Comparison of ENCODE assay signal across 25 mouse cellular contexts in the genomic region with DNA sequence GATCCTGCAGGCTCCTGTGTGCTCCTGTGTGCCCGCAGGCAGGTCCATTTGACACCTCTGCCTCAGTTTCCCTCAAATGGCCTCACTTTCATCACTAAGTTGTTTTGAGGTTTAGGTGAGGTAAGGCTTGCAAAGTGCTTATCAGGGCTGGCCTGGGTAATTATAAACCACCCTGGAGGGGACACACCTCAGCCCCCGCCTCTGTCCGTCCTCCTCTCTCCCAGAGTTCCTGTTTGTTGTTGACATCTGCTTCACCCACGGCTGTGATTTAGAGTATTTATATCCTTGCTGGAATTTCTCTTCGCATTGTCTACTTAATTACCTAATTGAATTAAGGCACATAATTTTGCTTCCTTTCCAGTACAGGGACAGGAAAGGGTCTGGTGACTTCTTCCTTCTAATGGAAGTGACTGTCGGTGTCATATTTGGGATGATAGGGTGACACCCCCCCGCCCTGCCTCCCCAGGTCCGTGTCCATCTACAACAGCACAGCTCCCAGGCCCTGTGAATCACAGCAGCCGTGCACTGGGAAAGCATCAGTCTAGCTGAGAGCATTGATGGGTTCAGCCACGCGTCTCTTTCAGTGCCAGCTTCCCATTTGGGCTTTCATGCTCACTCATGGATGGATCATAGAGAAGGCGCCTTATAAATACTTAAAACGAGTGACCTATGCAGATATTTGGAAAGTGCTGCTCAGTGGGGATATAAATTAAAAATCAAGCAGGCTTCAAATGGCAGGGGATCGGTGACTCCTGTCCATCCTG. TPM values are rescaled to one million over a fixed set of nuclear protein-coding genes. Genes with fewer than 3 reads are reported as not detected.
A peak's percentile ranks its signal among the peaks of the same experiment; 100 is the strongest.
DNase-seq lines count a peak whose midpoint lies in the region; ATAC-seq and TF ChIP-seq lines count a peak whose summit lies in the region.
"Had no signal": no experiment of that assay in that cellular context is flagged by ENCODE, and none has a peak within 500 bp of the region (broad histone marks: within the 10 kb centered on the region; RNA-seq: fewer than 3 reads in every experiment).

No protein-coding gene starts in this region.

- no peak overlapping the region for H3K9ac ChIP-seq in heart, embryonic 11.5 days (ENCODE audit: low read depth, low read length)
- H3K9ac ChIP-seq in heart, embryonic 16.5 days (ENCODE audit: low read length), result peak overlapping the region; percentile 50; the same call in 1 of the 2 replicates
- H3K9ac ChIP-seq: embryonic facial prominence, embryonic 15.5 days; forebrain, embryonic 15.5 days; kidney, embryonic 15.5 days; limb, embryonic 13.5 days; liver, embryonic 13.5 days; midbrain, embryonic 13.5 days had no signal

- TF ChIP-seq CTCF in gastrocnemius, adult 2 months (IDR thresholded peaks at IDR 0.05), result no peak

- peak overlapping the region; percentile 81 for H3K27ac ChIP-seq in gastrocnemius, adult 2 months
- H3K27ac ChIP-seq in heart, embryonic 11.5 days (ENCODE audit: low read depth, low read length), result peak overlapping the region; percentile 86; the same call in 1 of the 2 replicates
- peak overlapping the region; percentile 87 for H3K27ac ChIP-seq in heart, embryonic 16.5 days (ENCODE audit: low read length)
- H3K27ac ChIP-seq: embryonic facial prominence, embryonic 15.5 days; forebrain, embryonic 15.5 days; hindbrain, postnatal 0 days; kidney, embryonic 15.5 days; limb, embryonic 13.5 days; liver, embryonic 13.5 days; midbrain, embryonic 13.5 days; stomach, postnatal 0 days had no signal

- no peaks in the 10 kb centered on the region for H3K27me3 ChIP-seq in heart, embryonic 11.5 days (ENCODE audit: control insufficient read depth, insufficient read depth, low read length)
- H3K27me3 ChIP-seq in heart, embryonic 16.5 days (ENCODE audit: control insufficient read depth, insufficient read depth, low read length), result no peaks in the 10 kb centered on the region; the same call in 1 of the 2 replicates
- H3K27me3 ChIP-seq: embryonic facial prominence, embryonic 15.5 days; forebrain, embryonic 15.5 days had no signal

- no peak for DNase-seq in gastrocnemius, adult 2 months
- no peak for DNase-seq in gastrocnemius, postnatal 10 days
- DNase-seq in heart, adult 8-10 months (ENCODE audit: low spot score), result no peak
- DNase-seq in Muller cell, postnatal 12 days (ENCODE audit: inconsistent ontology term), result peak; percentile 54
- no peak for DNase-seq in layer of hippocampus, adult 9-11 months
- DNase-seq in frontal cortex, postnatal 10 days (ENCODE audit: low spot score in 2 of 2), result no peak
- DNase-seq: adrenal gland, postnatal 36 days; cerebellum, adult 11 months; cerebellum, adult 9-11 months; gastrocnemius, postnatal 36 days; liver, embryonic 13.5 days; lung, postnatal 10 days; right cerebral cortex, postnatal 14 days; thymus, adult 2 months; thymus, postnatal 4 days had no signal

- no peak for ATAC-seq in heart, embryonic 11.5 days (replicated peaks; ENCODE audit: insufficient number of reproducible peaks, low FRiP score, low TSS enrichment)
- ATAC-seq in heart, embryonic 16.5 days (replicated peaks; ENCODE audit: extremely low read depth, insufficient read depth, low FRiP score), result no peak
- ATAC-seq: forebrain, embryonic 15.5 days; intestine, embryonic 16.5 days; midbrain, embryonic 13.5 days had no signal

- intact Hi-C loops in gastrocnemius, adult 2 months (cut with DNase I), result no loop called here

- no peaks in the 10 kb centered on the region for H3K9me3 ChIP-seq in heart, embryonic 11.5 days (replicated peaks; ENCODE audit: control insufficient read depth, low read length)
- no peaks in the 10 kb centered on the region for H3K9me3 ChIP-seq in heart, embryonic 16.5 days (replicated peaks; ENCODE audit: control insufficient read depth, low read length)
- H3K9me3 ChIP-seq: embryonic facial prominence, embryonic 15.5 days; forebrain, embryonic 15.5 days; kidney, embryonic 15.5 days; limb, embryonic 13.5 days; liver, embryonic 13.5 days; midbrain, embryonic 13.5 days had no signal

- H3K4me1 ChIP-seq in heart, embryonic 11.5 days (ENCODE audit: control insufficient read depth, insufficient read depth, low read length), result peaks cover 82% of the 10 kb centered on the region
- H3K4me1 ChIP-seq in heart, embryonic 16.5 days (ENCODE audit: control insufficient read depth, insufficient read depth, low read length), result peaks cover 91% of the 10 kb centered on the region

- 58% methylated on average over 14 of the region's 14 CpGs for WGBS in heart, embryonic 11.5 days (ENCODE audit: insufficient replicate concordance)
- WGBS in heart, embryonic 16.5 days, result 55% methylated on average over 14 of the region's 14 CpGs

- H3K36me3 ChIP-seq in heart, embryonic 11.5 days (ENCODE audit: control insufficient read depth, insufficient read depth, low read length), result no peaks in the 10 kb centered on the region
- H3K36me3 ChIP-seq in heart, embryonic 16.5 days (ENCODE audit: control insufficient read depth, insufficient read depth), result no peaks in the 10 kb centered on the region
- H3K36me3 ChIP-seq: embryonic facial prominence, embryonic 15.5 days; forebrain, embryonic 15.5 days; kidney, embryonic 15.5 days; limb, embryonic 13.5 days; liver, embryonic 13.5 days; midbrain, embryonic 13.5 days had no signal

- peak overlapping the region; percentile 9; the same call in 1 of the 2 replicates for H3K4me2 ChIP-seq in heart, embryonic 11.5 days
- peak overlapping the region; percentile 8; the same call in 1 of the 2 replicates for H3K4me2 ChIP-seq in heart, embryonic 16.5 days (ENCODE audit: low read depth, low read length)
- H3K4me2 ChIP-seq: embryonic facial prominence, embryonic 15.5 days; forebrain, embryonic 15.5 days; kidney, embryonic 15.5 days; limb, embryonic 13.5 days; liver, embryonic 13.5 days; midbrain, embryonic 13.5 days had no signal

- no peak overlapping the region for H3K4me3 ChIP-seq in gastrocnemius, adult 2 months
- no peak overlapping the region for H3K4me3 ChIP-seq in heart, embryonic 11.5 days (ENCODE audit: low read depth, low read length)
- no peak overlapping the region for H3K4me3 ChIP-seq in heart, embryonic 16.5 days (ENCODE audit: low read length)
- H3K4me3 ChIP-seq: embryonic facial prominence, embryonic 15.5 days; forebrain, embryonic 15.5 days; kidney, embryonic 15.5 days; limb, embryonic 13.5 days; liver, embryonic 13.5 days; midbrain, embryonic 13.5 days had no signal

RNA-seq across cellular contexts. Expression of gene Dab2ip, which starts 34.1 kb away (rescaled TPM):
- 10 to 100 TPM; 38.2 to 52.0 TPM for total RNA-seq in gastrocnemius, adult 2 months (2021)
- 10 to 100 TPM; 44.3 to 56.9 TPM for total RNA-seq in gastrocnemius, postnatal 10 days (2021)
- polyA plus RNA-seq in heart, embryonic 11.5 days (2014; fragmentation: Nextera tagmentation; extraction: Ambion mirVana), result 49.0 and 49.1 TPM in 2 replicates
- total RNA-seq in heart, adult 8-10 months (2022), result 10 to 100 TPM; 41.4 to 47.5 (median 46.5) TPM
- 27.1 and 32.9 TPM in 2 replicates for polyA plus RNA-seq in heart, embryonic 16.5 days (2015; fragmentation: Nextera tagmentation; extraction: Ambion mirVana)
